ENCODE assay signal across 28 mouse cellular contexts in the genomic region with DNA sequence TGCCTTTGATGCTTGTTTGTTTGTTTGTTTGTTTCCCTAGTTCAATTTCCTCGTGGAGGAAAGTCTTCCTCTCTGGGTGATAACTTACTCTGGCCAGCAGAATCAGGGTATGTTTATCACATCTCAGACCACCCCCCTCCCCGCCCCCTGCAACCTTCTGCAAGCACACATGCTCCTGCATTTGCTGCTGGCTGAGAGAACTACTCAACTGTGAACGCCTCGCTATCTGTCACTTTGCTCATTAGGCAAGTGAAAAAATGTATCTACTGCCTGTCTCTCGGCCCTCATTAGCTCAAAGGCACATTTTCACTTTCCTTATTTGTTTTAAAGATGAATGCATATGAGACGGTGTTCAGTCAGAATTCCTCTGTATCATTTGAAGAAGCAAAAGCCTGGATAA. TPM values are rescaled to one million over a fixed set of nuclear protein-coding genes. Genes with fewer than 3 reads are reported as not detected.
DNase-seq lines count a peak whose midpoint lies in the region; ATAC-seq and TF ChIP-seq lines count a peak whose summit lies in the region.
"Had no signal": no experiment of that assay in that cellular context is flagged by ENCODE, and none has a peak within 500 bp of the region (broad histone marks: within the 10 kb centered on the region; RNA-seq: fewer than 3 reads in every experiment).

No protein-coding gene starts in this region.

- peak; percentile 60 for ATAC-seq in forebrain, embryonic 16.5 days
- no peak for ATAC-seq in forebrain, embryonic 11.5 days (replicated peaks; ENCODE audit: low FRiP score)
- ATAC-seq in kidney, embryonic 16.5 days (ENCODE audit: low FRiP score, low TSS enrichment) = no peak
- ATAC-seq in hindbrain, embryonic 14.5 days (ENCODE audit: low FRiP score) = no peak
- ATAC-seq: intestine, embryonic 16.5 days; midbrain, embryonic 15.5 days had no signal

- no peaks in the 10 kb centered on the region for H3K9me3 ChIP-seq in forebrain, embryonic 16.5 days (ENCODE audit: control insufficient read depth, low read length)
- H3K9me3 ChIP-seq in forebrain, embryonic 11.5 days (ENCODE audit: control insufficient read depth, low read length) = no peaks in the 10 kb centered on the region
- no peaks in the 10 kb centered on the region for H3K9me3 ChIP-seq in kidney, embryonic 16.5 days (ENCODE audit: low read length)
- no peaks in the 10 kb centered on the region for H3K9me3 ChIP-seq in CH12.LX (replicated peaks; ENCODE audit: low read length)
- no peaks in the 10 kb centered on the region for H3K9me3 ChIP-seq in hindbrain, embryonic 14.5 days (ENCODE audit: control insufficient read depth, low read length)
- H3K9me3 ChIP-seq: embryonic facial prominence, embryonic 13.5 days; hindbrain, embryonic 15.5 days; midbrain, embryonic 15.5 days; neural tube, embryonic 13.5 days; stomach, embryonic 15.5 days had no signal

- no peaks in the 10 kb centered on the region for H3K36me3 ChIP-seq in forebrain, embryonic 16.5 days (ENCODE audit: control insufficient read depth, insufficient read depth)
- H3K36me3 ChIP-seq in forebrain, embryonic 11.5 days (ENCODE audit: control insufficient read depth, insufficient read depth, low read length) = no peaks in the 10 kb centered on the region
- no peaks in the 10 kb centered on the region for H3K36me3 ChIP-seq in kidney, embryonic 16.5 days (ENCODE audit: insufficient read depth, low read length)
- no peaks in the 10 kb centered on the region for H3K36me3 ChIP-seq in CH12.LX (replicated peaks in 1 of 2; ENCODE audit: control insufficient read depth in 1 of 2, insufficient read depth in 1 of 2, low read length in 1 of 2)
- H3K36me3 ChIP-seq in hindbrain, embryonic 14.5 days (replicated peaks; ENCODE audit: control insufficient read depth, insufficient read depth) = no peaks in the 10 kb centered on the region
- H3K36me3 ChIP-seq: embryonic facial prominence, embryonic 13.5 days; hindbrain, embryonic 15.5 days; midbrain, embryonic 15.5 days; neural tube, embryonic 13.5 days; stomach, embryonic 15.5 days had no signal

- TF ChIP-seq EP300 in CH12.LX (IDR thresholded peaks at IDR 0.05; ENCODE audit: low read length) = no peak

- no peak overlapping the region for H3K4me2 ChIP-seq in forebrain, embryonic 16.5 days (ENCODE audit: low read length)
- no peak overlapping the region for H3K4me2 ChIP-seq in forebrain, embryonic 11.5 days (ENCODE audit: low read depth, low read length, severe bottlenecking)
- peak overlapping the region; percentile 0; the same call in 1 of the 2 replicates for H3K4me2 ChIP-seq in kidney, embryonic 16.5 days (replicated peaks; ENCODE audit: low read depth, low read length)
- peak overlapping the region; percentile 25; the same call in 1 of the 2 replicates for H3K4me2 ChIP-seq in CH12.LX (ENCODE audit: insufficient read depth, low read depth, poor library complexity, severe bottlenecking)
- H3K4me2 ChIP-seq in hindbrain, embryonic 14.5 days (replicated peaks) = no peak overlapping the region
- H3K4me2 ChIP-seq: embryonic facial prominence, embryonic 13.5 days; heart, embryonic 11.5 days; hindbrain, embryonic 15.5 days; midbrain, embryonic 15.5 days; neural tube, embryonic 13.5 days; stomach, embryonic 15.5 days had no signal

- H3K4me1 ChIP-seq in forebrain, embryonic 16.5 days (replicated peaks; ENCODE audit: control insufficient read depth, insufficient read depth, low read length) = peaks cover 17% of the 10 kb centered on the region
- no peaks in the 10 kb centered on the region for H3K4me1 ChIP-seq in forebrain, embryonic 11.5 days (replicated peaks; ENCODE audit: control insufficient read depth, insufficient read depth, low read length)
- H3K4me1 ChIP-seq in kidney, embryonic 16.5 days (ENCODE audit: insufficient read depth, low read length) = no peaks in the 10 kb centered on the region
- H3K4me1 ChIP-seq in CH12.LX (ENCODE audit: control insufficient read depth in 1 of 2, insufficient read depth in 2 of 2) = no peaks in the 10 kb centered on the region
- H3K4me1 ChIP-seq in hindbrain, embryonic 14.5 days (replicated peaks; ENCODE audit: control insufficient read depth, insufficient read depth, low read length) = peaks cover 27% of the 10 kb centered on the region
- H3K4me1 ChIP-seq: stomach, embryonic 15.5 days had no signal

- no peak for TF ChIP-seq POLR2A in CH12.LX (IDR thresholded peaks at IDR 0.05; ENCODE audit: low read depth, low read length)

- in situ Hi-C loops in CH12.LX (cut with MboI; ENCODE audit: low pct_ligation_motif_present, low pct_unique_long_range_greater_than_20kb, low sequenced_read_pairs) = no loop called here

- H3K79me2 ChIP-seq in CH12.LX (replicated peaks; ENCODE audit: control insufficient read depth, extremely low read depth, insufficient read depth, poor library complexity, severe bottlenecking) = no peaks in the 10 kb centered on the region

- TF ChIP-seq RAD21 in CH12.LX (IDR thresholded peaks at IDR 0.05; ENCODE audit: low read depth, low read length) = no peak

- H3K27me3 ChIP-seq in forebrain, embryonic 16.5 days (replicated peaks; ENCODE audit: control insufficient read depth, insufficient read depth, low read length) = no peaks in the 10 kb centered on the region
- H3K27me3 ChIP-seq in forebrain, embryonic 11.5 days (ENCODE audit: control insufficient read depth, insufficient read depth, low read length) = no peaks in the 10 kb centered on the region
- no peaks in the 10 kb centered on the region for H3K27me3 ChIP-seq in kidney, embryonic 16.5 days (ENCODE audit: insufficient read depth, low read length)
- H3K27me3 ChIP-seq in CH12.LX (replicated peaks) = no peaks in the 10 kb centered on the region
- H3K27me3 ChIP-seq in hindbrain, embryonic 14.5 days (ENCODE audit: control insufficient read depth, insufficient read depth, low read length) = no peaks in the 10 kb centered on the region
- H3K27me3 ChIP-seq: embryonic facial prominence, embryonic 13.5 days; hindbrain, embryonic 15.5 days; midbrain, embryonic 15.5 days; neural tube, embryonic 13.5 days; stomach, embryonic 15.5 days had no signal

- no peak overlapping the region for H3K9ac ChIP-seq in forebrain, embryonic 16.5 days (replicated peaks; ENCODE audit: low read depth, low read length)
- no peak overlapping the region for H3K9ac ChIP-seq in forebrain, embryonic 11.5 days (ENCODE audit: low read length)
- no peak overlapping the region for H3K9ac ChIP-seq in kidney, embryonic 16.5 days (replicated peaks; ENCODE audit: low read length)
- H3K9ac ChIP-seq in CH12.LX (ENCODE audit: insufficient read depth, low read depth) = no peak overlapping the region
- H3K9ac ChIP-seq in hindbrain, embryonic 14.5 days = no peak overlapping the region
- H3K9ac ChIP-seq: embryonic facial prominence, embryonic 13.5 days; hindbrain, embryonic 15.5 days; midbrain, embryonic 15.5 days; neural tube, embryonic 13.5 days; stomach, embryonic 15.5 days had no signal

- dilution Hi-C loops in CH12.LX (cut with MboI; ENCODE audit: extremely low pct_ligation_motif_present, extremely low pct_unique_long_range_greater_than_20kb, low sequenced_read_pairs) = no loop called here

- no peak for TF ChIP-seq CTCF in CH12.LX (conservative IDR thresholded peaks at IDR 0.05 in 1 of 2, IDR thresholded peaks at IDR 0.05 in 1 of 2; ENCODE audit: low read depth in 2 of 2, low read length in 2 of 2)

- no peak for DNase-seq in forebrain, embryonic 11.5 days (ENCODE audit: low spot score)
- no peak for DNase-seq in kidney, adult 11 months
- DNase-seq in CH12.LX (ENCODE audit: extremely low read depth) = no peak
- DNase-seq in hindbrain, embryonic 14.5 days (ENCODE audit: low spot score) = no peak
- no peak for DNase-seq in heart, postnatal 4 days
- no peak for DNase-seq in urinary bladder, adult 2 months (ENCODE audit: low spot score)
- DNase-seq: adrenal gland, adult 2 months; B cell, adult 2 months; cerebellum, adult 18-20 months; cerebellum, postnatal 36 days; embryo, embryonic 11 days; gastrocnemius, postnatal 14 days; kidney, postnatal 14 days; lung, postnatal 4 days; thymus, adult 18-20 months; thymus, postnatal 36 days had no signal

- H3K4me3 ChIP-seq in forebrain, embryonic 16.5 days (replicated peaks; ENCODE audit: low read length) = no peak overlapping the region
- no peak overlapping the region for H3K4me3 ChIP-seq in forebrain, embryonic 11.5 days (ENCODE audit: low read depth, low read length)
- no peak overlapping the region for H3K4me3 ChIP-seq in kidney, embryonic 16.5 days (ENCODE audit: low read length)
- no peak overlapping the region for H3K4me3 ChIP-seq in CH12.LX (replicated peaks in 1 of 3; ENCODE audit: low read depth in 2 of 3, low read length in 2 of 3, poor library complexity in 1 of 3)
- no peak overlapping the region for H3K4me3 ChIP-seq in hindbrain, embryonic 14.5 days (replicated peaks; ENCODE audit: low read length)
- H3K4me3 ChIP-seq: embryonic facial prominence, embryonic 13.5 days; erythroblast, embryonic 14.5 days; hindbrain, embryonic 15.5 days; left cerebral cortex, adult 2 months; midbrain, embryonic 15.5 days; myocyte; neural tube, embryonic 13.5 days; stomach, embryonic 15.5 days had no signal

- H3K27ac ChIP-seq in forebrain, embryonic 16.5 days (ENCODE audit: low read length) = no peak overlapping the region
- H3K27ac ChIP-seq in forebrain, embryonic 11.5 days (ENCODE audit: low read depth, low read length) = no peak overlapping the region
- no peak overlapping the region for H3K27ac ChIP-seq in kidney, embryonic 16.5 days (ENCODE audit: low read length)
- H3K27ac ChIP-seq in CH12.LX (ENCODE audit: insufficient read depth, low read depth) = no peak overlapping the region
- H3K27ac ChIP-seq in hindbrain, embryonic 14.5 days = 0 out of 2 replicates have a peak overlapping the region, but pooled peaks have one; percentile 29
- H3K27ac ChIP-seq: embryonic facial prominence, embryonic 13.5 days; hindbrain, embryonic 15.5 days; left cerebral cortex, adult 2 months; midbrain, embryonic 15.5 days; neural tube, embryonic 13.5 days; stomach, embryonic 15.5 days had no signal

- WGBS in forebrain, embryonic 16.5 days = 24% methylated on average over 6 of the region's 6 CpGs
- WGBS in forebrain, embryonic 11.5 days = 38% methylated on average over 6 of the region's 6 CpGs
- WGBS in kidney, embryonic 16.5 days = 30% methylated on average over 6 of the region's 6 CpGs
- WGBS in hindbrain, embryonic 14.5 days = 33% methylated on average over 6 of the region's 6 CpGs

RNA-seq across cellular contexts. Expression of a gene that starts 42.5 kb away (rescaled TPM):
- 12.2 and 14.1 TPM in 2 replicates for polyA plus RNA-seq in forebrain, embryonic 16.5 days (2015; fragmentation: Nextera tagmentation; extraction: Ambion mirVana)
- polyA plus RNA-seq in forebrain, embryonic 11.5 days (2014; fragmentation: Nextera tagmentation; extraction: Ambion mirVana) = 10.5 and 10.7 TPM in 2 replicates
- 10.3 and 10.4 TPM in 2 replicates for polyA plus RNA-seq in kidney, embryonic 16.5 days (2015; fragmentation: Nextera tagmentation; extraction: Ambion mirVana)
- 21.0 and 21.2 TPM in 2 replicates for total RNA-seq in CH12.LX (2012; rRNA removed)
- 23.7 and 25.0 TPM in 2 replicates for total RNA-seq in CH12.LX (2014; rRNA removed)
- 34.0 and 37.2 TPM in 2 replicates for polyA plus RNA-seq in CH12.LX (2012; ENCODE audit: insufficient read length, low read depth)
- polyA plus RNA-seq in hindbrain, embryonic 14.5 days (2014; fragmentation: Nextera tagmentation; extraction: Ambion mirVana) = 10.3 and 10.6 TPM in 2 replicates
- total RNA-seq in heart, postnatal 4 days (2021) = 10 to 100 TPM; 11.2 to 13.0 TPM
- 10.2 and 11.2 TPM in 2 replicates for polyA plus RNA-seq in urinary bladder, adult 2 months (2012; rRNA removed)

RNA-seq across cellular contexts. Expression of a gene that starts 55.9 kb away (rescaled TPM):
- 46.3 and 47.4 TPM in 2 replicates for polyA plus RNA-seq in forebrain, embryonic 16.5 days (2015; fragmentation: Nextera tagmentation; extraction: Ambion mirVana)
- 12.9 and 16.7 TPM in 2 replicates for polyA plus RNA-seq in forebrain, embryonic 11.5 days (2014; fragmentation: Nextera tagmentation; extraction: Ambion mirVana)
- polyA plus RNA-seq in kidney, embryonic 16.5 days (2015; fragmentation: Nextera tagmentation; extraction: Ambion mirVana) = 34.3 and 36.5 TPM in 2 replicates
- total RNA-seq in CH12.LX (2012; rRNA removed) (25.0 and 37.7 TPM in 2 replicates), CH12.LX (2014; rRNA removed) (20.1 and 23.6 TPM in 2 replicates)
- 20.5 and 21.2 TPM in 2 replicates for polyA plus RNA-seq in CH12.LX (2012; ENCODE audit: insufficient read length, low read depth)
- polyA plus RNA-seq in hindbrain, embryonic 14.5 days (2014; fragmentation: Nextera tagmentation; extraction: Ambion mirVana) = 25.9 and 29.9 TPM in 2 replicates
- total RNA-seq in heart, postnatal 4 days (2021) = 10 to 100 TPM; 35.3 to 44.2 TPM
- polyA plus RNA-seq in urinary bladder, adult 2 months (2012; rRNA removed) = 34.3 and 44.6 TPM in 2 replicates

Comparison
In these comparisons a context has a peak if more than half of its experiments do, and no peak if none do; other contexts are left out.
1. H3K4me2 ChIP-seq: peak in kidney, embryonic 16.5 days (single experiment) and CH12.LX (single experiment); none in forebrain, embryonic 16.5 days (single experiment), forebrain, embryonic 11.5 days (single experiment) and hindbrain, embryonic 14.5 days (single experiment).